Mouse (Mus musculus): ENCODE data around the gene Gstcd. TPM values are rescaled to one million over a fixed set of nuclear protein-coding genes. Genes with fewer than 3 reads are reported as not detected.

Gene Gstcd
- polyA plus RNA-seq, 1 experiment: 3.8 TPM

DNA sequence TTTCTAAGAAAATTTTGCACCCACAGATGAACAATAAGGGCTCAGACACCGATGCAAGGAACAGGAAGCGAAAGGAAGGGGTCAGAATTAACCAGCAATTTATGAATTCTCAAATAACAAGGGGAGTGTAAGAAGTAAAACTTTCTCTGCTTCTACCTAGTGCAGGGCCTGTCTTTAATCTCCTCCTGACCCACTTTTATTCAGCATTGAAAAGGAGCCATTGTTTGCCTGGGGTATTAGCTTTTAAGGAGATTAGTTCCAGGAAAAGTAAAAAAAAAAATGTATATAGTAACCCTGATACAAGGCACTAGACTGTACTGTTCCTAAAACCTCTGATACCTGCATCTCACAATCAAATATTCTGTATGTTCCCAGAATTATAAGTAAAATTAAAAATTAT lies 64.9 kb downstream of the Gstcd start:
- DNase-seq (ENCODE audit: low read depth): no peak

DNA sequence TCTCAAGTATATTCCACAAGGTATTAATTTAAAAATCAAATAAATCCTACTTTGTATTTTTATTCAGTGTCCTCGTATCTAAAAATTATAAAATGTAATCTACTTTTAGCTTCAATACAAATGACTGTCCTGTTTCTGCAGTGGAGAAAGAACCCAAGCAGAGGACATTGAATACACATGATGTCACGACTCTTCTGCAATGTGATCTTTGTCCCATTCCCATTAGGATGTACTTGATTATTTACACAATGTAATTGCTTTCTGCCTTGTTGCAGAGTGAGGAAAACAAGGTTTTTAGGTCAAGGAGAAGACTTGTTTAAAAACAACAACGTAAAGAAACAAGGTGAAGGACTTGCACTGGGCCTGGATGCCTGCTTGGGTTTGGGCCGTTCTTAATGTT lies 84.6 kb downstream of the Gstcd start:
- DNase-seq (ENCODE audit: low read depth): no peak

DNA sequence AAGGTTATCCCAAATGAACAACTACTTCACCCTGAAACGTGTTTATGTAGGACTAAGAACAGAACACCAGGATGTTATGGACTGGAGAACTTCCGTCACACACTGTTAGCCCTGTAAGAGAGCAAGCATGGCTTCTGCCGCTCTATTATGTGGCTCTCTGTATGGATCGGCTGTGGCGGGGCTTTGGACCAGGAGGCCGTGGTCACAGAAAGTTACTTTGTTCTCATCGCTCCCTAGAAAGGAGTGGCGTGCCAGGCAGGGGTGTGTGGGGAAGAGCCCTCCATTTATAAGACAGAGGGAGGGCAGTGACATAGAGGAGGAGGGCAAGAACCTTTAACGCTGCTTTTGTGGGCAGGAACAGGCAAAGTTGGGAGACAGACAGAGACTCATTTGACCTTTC lies 95.5 kb downstream of the Gstcd start:
- DNase-seq (ENCODE audit: low read depth): no peak

- no peak for DNase-seq (ENCODE audit: low read depth)
Measured at GRCm38 (mm10) chr3:132995904-132996267, 95.9 kb downstream of the Gstcd start.

DNA sequence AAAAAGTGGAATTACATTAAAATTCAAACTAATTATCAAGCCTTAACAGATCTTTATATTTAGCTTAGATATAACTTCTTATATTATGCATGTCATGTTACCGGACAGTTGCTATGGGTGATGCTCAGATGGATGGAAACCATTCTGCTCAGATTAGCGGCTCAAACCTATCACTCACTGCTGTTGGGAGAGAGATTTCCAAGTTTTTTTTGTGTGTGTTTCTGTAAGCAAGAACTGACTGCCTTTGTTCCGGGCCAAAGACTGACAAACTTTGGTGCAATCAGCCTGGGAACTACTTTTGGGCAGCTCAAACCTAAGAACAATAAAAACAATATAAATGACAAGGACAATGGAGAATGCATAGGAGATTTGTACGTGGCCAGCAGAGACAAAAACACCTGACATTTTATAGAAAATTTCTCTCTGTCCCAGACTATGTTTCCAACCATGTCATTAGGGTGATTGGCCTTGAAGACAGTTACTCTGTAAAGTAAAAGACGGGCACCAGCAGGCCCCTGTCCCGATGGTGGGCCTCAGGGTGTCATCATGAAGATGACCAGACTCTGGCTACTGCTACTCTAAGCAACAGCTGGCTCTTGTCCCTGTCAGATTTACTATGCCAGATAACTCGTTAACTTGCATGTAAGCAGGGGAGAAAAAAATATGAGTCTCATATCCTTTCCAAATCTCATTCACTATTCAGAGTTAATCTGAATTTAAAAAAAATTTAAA lies 96.5 kb downstream of the Gstcd start:
- DNase-seq (ENCODE audit: low read depth): no peak

- DNase-seq (ENCODE audit: low read depth): no peak
Measured at GRCm38 (mm10) chr3:132986188-132986587, 105.6 kb downstream of the Gstcd start.

GRCm38 (mm10) chr3:132983845-132984485 lies 107.9 kb downstream of the Gstcd start:
- DNase-seq (ENCODE audit: low read depth): no peak

DNA sequence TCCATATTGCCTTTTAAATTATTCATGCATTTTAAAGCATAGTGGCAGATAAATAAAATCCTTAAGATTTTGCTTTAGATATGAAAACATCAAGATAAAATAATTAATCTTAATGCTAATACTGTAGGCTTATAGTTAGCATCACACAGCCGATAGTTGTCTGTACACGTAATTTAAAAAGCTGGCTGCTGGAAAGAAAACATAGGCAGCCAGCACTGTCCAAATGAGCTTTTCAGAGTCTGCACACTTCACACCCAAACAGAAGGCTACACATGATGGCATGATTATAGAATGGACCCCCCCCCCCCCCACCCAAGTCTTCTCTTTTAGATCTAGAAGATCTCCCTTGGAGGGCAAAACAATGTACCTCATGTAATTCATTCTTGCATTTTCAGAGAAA lies 109.9 kb downstream of the Gstcd start:
- DNase-seq (ENCODE audit: low read depth): no peak

- DNase-seq (ENCODE audit: low read depth): no peak
Measured at GRCm38 (mm10) chr3:132979781-132980461, 111.9 kb downstream of the Gstcd start.

DNA sequence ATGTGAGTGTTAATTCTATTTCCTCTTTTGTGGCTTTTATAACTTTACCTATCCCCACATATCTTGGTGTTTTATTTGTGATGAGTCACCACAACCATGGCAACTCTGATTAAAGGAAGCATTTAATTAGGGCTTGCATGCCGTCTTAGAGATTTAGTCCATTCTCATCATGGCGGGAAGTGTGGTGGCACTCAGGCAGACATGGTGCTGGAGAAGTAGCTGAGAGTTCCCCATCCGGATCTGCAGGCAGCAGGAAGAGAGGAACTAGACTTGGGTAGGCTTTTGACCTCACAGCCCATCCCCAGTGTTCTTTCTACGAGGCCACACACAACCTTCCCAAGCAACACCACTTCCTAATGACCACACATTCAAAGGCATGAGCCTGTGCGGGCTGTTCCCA lies 125.6 kb downstream of the Gstcd start:
- no peak for DNase-seq (ENCODE audit: low read depth)

GRCm38 (mm10) chr3:132964715-132965507 lies 126.9 kb downstream of the Gstcd start:
- no peak for DNase-seq (ENCODE audit: low read depth)

- no peak for DNase-seq (ENCODE audit: low read depth)
Measured at GRCm38 (mm10) chr3:132962631-132963361, 129.0 kb downstream of the Gstcd start.

DNA sequence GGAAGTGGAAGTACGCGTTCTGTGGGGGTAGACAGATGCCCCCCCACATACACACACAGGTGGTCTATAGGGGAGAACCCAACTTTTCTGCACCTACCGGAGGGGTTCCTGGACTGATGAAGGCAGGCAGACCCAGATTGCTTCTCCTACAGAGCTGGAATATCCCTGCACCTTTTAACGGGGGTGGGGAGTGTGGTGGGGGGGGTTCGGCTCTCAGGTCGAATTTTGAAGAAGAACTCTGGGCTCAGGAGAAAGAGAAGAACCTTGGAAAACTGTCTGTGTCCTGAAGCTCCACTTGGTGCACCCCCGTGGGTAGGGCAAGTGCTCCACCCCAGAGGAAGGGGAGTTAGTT lies 141.3 kb downstream of the Gstcd start:
- no peak for DNase-seq (ENCODE audit: low read depth)

DNA sequence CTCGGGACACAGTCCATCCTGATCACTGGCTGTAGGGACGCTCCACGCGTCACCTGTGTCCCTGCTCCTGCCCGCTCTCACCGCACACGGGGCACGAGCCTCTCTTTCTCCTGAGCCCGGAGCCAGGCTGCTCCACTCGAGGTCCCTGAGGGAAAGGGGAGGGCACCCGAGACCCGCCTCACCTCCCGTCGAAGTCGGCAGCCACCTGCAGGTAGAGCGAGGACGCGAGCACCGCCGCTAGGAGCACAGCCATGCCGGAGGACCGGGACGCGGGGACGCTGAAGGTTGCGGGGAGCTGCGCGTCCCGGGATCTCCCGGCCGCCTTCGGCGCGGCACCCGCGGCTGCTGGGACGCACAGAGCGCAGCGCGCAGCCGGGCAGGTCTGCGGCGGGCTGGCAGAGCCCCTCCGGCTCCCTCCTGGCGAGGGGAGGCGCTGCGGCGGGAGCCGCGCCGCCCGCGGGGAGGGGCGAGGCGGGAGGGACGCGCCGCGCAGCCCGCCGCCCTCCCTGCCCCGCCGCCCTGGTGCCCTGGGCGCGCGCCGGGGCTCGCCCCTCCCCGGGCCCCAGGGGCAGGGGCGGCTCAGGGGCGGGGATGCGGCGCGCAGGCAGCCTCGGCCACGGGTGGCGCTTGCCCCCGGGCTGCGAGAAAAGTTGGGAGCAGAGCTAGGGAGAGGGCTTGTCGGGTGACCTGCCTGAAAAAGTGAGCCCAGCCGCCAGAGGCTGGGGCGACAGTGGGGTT lies 141.9 kb downstream of the Gstcd start, which contains the start of gene Npnt:
Npnt (minus strand) TSS at position 501 of the 738 bp plus-strand sequence.
- DNase-seq (ENCODE audit: low read depth): no peak

GRCm38 (mm10) chr3:132949380-132949790 lies 142.4 kb downstream of the Gstcd start:
- DNase-seq (ENCODE audit: low read depth): no peak

DNA sequence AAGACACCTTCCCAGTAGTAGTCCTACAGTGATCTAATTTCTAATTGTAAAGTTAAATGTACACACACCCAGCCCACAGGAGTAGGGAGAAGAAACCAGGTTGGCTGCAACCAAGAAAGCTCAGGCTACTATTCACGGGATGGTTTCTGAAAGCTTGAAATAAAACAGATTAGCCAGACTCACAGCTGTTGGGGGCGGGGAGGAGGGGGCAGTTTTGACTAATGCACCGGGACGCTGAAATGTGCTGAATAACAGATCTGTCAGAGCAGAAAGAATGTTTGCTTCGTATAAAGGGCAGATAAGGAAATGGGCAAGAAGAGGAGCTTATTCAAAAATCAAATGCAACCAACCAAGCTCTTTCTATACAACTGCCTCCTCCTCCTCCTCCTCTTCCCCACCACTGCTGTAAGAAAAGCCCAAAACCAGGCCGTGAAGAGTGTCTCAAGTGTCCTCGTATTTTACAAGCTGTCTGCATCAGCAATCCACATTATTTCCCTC lies 143.5 kb downstream of the Gstcd start:
- no peak for DNase-seq (ENCODE audit: low read depth)

- DNase-seq (ENCODE audit: low read depth): no peak
Measured at GRCm38 (mm10) chr3:132946086-132946485, 145.7 kb downstream of the Gstcd start.

DNA sequence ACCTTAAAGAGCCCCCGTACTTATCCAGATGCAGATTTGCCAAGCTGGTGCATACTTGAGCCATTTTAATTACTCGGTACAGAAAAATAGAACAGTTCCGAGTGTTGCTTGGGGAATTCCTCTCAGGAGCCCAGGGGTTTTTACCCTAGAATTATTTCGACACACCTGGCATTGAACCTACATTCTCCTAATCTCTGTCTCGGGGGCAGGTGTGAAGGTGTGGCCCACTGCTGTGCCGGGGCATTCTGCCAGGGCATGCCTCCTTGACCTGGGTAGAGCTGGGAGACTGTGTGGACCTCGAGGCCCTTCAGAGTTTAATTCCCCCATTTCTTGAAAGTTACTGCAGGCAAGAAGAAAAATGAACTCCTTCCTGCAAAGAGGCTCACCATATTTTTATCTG lies 146.2 kb downstream of the Gstcd start:
- DNase-seq (ENCODE audit: low read depth): no peak

GRCm38 (mm10) chr3:132944609-132945008 lies 147.2 kb downstream of the Gstcd start:
- DNase-seq (ENCODE audit: low read depth): no peak

DNA sequence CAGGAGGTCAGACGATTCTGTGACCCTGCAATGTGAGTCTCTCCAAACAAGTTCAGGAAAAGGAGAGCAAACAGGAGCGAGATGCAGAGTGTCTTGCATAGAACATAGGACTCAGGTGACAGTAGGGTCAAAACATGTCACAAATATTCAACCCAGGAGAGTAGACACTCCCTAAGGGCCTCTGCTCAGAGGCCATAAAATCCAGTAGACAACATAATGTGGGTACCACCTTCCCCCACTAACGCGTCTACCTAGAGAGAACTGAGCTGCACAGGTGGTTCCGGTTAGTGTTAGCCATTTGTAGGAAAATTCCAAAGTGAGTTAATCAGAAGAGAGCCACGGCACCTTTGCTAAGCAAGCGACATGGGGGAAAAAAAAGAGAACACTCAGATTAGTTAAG lies 147.6 kb downstream of the Gstcd start:
- no peak for DNase-seq (ENCODE audit: low read depth)

GRCm38 (mm10) chr3:132942778-132943177 lies 149.1 kb downstream of the Gstcd start:
- no peak for DNase-seq (ENCODE audit: low read depth)
